Mouse (Mus musculus) left cerebral cortex, postnatal 10 days (tissue): ENCODE measurements around the gene Tcf7l2. TPM values are rescaled to one million over a fixed set of nuclear protein-coding genes. Genes with fewer than 3 reads are reported as not detected.

Experiments
- DNase-seq, 2 experiments: peaks; one replicate each; pipeline ENCODE4 v3.0.0; 2021 to 2022; ENCODE audit warnings: low spot score in 2 of 2, mixed read lengths in 1 of 2; ENCODE audit errors: extremely low spot score in 1 of 2
- intact Hi-C: fragments of 180-260 bp; cut with DNase I; formaldehyde crosslinking; loops from one replicate; pipeline ENCODE4 v1.15.1; 2025
- total RNA-seq, 2 experiments: library from RNA; stranded (reverse); gene quantifications; 2 replicates each; pipeline ENCODE4 v1.2.3; 2021

Tcf7l2 gene
- total RNA-seq, 2 experiments from 2014 or later: 8.2 to 11.4 TPM

DNA sequence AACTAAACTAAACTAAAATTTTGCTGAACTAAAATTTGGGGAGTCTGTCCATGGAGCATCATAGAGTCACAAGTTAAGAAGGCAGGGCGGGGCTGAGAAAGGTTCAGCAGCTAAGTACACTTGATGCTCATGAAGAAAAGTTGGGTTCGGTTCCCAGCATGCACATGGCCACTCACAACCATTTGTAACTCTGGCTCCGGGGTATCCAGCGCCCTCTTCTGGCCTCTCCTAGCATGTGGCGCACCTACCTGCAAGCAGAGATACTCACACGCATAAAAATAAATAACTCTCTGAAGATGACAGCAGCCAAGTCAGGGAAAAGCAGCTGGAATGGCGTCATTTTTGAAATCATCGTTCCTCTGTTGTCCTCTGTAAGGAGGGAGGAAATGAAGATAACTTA lies 171.2 kb downstream of the Tcf7l2 start:
- no peak for DNase-seq
- intact Hi-C loops: no loop called here

GRCm38 (mm10) chr19:55913585-55913984 lies 172.0 kb downstream of the Tcf7l2 start:
- no peak for DNase-seq
- intact Hi-C loops: no loop called here

DNA sequence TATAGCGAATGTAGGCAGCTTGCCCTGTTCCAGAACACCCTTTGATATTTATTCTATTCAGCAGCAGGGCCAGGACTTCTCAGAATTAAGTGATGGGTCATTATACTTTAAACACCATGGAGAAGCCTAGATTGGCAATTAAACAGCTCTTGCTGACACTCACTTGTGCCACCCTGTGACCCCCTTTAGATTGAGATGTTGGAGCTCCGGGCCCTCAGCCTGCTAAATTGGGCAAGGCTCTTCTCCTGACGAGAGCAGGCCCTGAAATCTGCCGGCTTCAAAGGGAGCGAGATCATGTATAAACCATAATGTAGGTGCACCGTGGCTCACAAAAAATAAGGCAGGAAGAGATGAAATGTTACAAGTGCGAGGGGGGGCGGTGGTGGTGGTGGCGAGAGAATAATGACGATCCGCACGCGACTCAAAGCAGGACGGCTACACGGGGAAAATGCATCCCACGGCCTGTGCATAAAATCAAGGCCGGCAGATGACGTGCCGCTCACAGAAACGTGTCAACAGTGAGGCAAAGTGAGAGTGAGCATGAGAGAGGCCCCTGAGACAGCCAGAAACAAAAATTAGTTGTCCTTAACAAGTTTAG lies 173.1 kb downstream of the Tcf7l2 start:
- intact Hi-C loops: no loop called here
- DNase-seq: no peak

DNA sequence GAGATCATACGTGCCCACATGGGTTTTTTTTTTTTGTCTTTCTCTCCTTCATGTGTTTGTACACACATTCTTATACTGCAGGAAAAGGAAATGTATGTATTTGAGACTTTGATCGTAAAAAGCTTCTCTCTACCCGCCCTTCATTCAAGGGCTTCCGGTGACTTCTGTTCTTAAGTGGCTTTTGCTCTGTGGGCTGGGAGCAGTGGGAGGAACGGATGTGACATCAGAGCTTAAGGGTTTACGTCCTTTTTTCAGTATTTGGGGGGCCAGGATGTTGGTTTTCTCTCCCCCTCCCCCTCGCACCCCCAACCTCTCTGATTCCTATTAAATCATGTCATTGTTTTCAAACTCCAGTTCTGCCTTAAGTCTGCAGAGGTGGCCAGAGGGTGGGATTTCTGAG lies 173.9 kb downstream of the Tcf7l2 start:
- DNase-seq: no peak
- intact Hi-C loops: no loop called here

DNA sequence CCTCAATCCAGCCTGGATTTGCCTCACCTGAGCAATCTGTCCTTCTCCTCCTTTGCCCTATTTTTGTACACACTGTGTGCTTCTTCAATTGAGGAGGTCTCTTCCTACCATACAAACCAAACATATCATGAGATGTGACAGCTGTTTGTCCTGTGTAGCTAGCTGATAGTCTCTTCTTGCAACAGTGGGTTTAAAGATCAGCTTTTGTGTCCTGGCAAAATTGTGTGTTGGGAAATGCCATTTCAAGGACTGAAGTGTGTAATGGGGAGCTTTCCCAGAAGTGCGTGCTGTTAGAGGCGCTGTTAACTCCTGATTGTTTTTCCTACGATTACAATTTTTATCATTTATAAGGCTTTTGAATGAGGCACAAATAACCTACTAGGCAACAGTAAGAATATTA lies 174.6 kb downstream of the Tcf7l2 start:
- intact Hi-C loops: no loop called here
- DNase-seq: no peak

DNA sequence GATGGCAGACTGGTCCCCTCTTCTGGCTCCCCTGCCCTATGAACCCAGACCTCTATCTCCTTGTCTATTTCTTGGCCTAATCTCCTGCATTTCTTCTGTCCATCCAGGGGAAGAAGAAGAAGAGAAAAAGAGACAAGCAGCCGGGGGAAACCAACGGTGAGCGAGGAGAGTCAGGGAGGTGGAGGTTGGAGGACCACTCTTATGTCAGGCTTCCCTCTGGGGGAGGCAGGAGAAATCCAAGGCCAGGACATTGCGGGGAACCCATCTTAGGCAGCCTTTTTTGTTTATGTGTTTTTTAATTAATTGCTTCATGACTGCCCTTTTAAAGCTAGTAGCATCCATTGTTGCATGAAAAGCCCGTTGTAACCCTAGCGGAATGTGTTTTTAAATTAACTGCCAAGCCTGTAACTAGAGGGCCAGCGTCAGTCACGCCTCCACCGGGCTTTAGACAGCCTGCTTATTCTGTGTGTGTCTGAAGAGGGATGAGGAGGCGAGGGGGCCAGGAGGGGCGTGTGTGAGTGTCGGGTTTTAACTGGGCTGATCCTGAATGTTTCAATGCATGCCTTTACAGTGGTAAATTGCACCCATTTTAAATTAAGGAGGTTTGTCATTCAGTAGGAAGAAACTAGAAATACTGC lies 182.3 kb downstream of the Tcf7l2 start:
- intact Hi-C loops: no loop called here
- no peak for DNase-seq

GRCm38 (mm10) chr19:55924800-55925199 lies 183.2 kb downstream of the Tcf7l2 start:
- no peak for DNase-seq
- intact Hi-C loops: no loop called here

- DNase-seq: no peak
- intact Hi-C loops: no loop called here
Measured at GRCm38 (mm10) chr19:55925425-55925803, 183.8 kb downstream of the Tcf7l2 start.

- no peak for DNase-seq
- intact Hi-C loops: no loop called here
Measured at GRCm38 (mm10) chr19:55925804-55926521, 184.3 kb downstream of the Tcf7l2 start.

DNA sequence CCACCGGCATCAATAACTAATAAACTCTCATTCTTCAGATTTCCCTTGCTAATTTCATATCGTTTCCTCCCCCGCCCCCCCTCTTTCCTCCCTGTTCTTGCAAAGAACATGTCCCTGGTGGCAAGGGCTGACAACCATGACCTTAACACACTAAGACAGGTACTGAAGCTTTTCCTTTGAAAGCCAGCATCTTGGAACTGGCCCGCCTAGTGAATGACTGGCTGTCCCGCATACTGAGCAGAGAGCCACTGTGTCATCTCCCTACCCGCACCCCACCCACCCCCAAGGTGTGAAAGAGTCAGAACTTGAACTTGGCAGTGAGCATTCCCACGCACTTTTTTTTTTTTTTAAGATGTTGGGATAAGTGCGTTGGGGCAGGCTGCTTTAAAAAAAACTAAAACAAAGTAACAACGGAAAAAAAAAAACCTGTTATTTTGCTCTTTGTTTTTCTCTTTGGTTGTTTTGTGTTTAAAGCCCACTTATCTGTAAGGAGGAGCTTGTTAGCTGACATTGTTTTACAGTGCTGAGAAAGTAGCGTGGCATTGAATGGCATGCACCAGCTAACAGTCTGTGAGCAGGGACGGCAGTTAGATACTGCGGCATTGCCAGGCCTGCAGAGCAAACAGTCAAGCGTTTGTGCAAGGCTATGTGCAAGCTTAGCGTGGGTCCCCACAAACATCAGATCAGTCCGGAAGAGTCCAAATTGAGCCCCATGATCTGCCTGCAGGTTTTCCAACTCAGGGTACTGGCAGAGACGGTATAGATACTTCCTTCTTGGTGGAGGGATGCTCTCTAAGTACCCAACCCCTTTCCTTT lies 185.4 kb downstream of the Tcf7l2 start:
- DNase-seq: no peak
- intact Hi-C loops: no loop called here

DNA sequence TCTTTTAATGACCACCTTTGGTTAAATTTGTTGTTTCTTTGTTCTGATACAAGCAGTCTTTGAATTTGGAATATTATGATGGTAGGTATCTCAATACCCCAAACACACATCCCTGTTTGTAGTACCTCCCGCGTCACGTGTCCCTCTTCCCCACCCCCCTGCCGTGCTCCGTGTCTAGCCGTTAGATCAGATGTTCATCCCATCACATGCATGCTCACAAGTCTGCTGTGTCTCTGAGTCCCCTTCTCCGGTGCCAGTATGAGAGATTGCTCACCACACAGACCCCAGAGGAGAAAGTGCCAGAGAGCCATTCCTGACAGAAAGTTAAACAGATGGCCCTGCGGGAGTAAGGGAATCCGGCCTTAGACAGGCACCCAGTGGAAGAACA lies 186.0 kb downstream of the Tcf7l2 start:
- DNase-seq: no peak
- intact Hi-C loops: no loop called here

DNA sequence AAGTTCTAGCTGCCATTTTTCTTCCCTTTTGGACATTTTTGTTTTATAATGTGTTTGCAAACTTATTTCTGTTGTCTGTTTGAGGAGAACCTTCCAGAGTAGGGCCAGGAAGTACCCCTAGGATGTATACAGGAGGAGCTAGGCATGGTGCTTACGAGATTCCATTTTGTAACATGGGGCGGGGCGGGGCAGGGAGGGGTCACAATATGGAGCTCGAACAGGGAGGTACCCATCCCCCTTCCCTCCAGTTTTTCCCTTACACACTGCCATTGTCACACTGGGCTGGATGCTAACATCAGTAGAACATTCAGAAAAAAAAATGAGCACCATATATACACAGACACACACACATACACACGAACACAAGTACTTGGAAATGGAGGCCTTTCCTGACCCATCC lies 187.1 kb downstream of the Tcf7l2 start:
- DNase-seq: no peak
- intact Hi-C loops: no loop called here

GRCm38 (mm10) chr19:55931642-55932041 lies 190.0 kb downstream of the Tcf7l2 start:
- intact Hi-C loops: no loop called here
- no peak for DNase-seq

- intact Hi-C loops: no loop called here
- no peak for DNase-seq
Measured at GRCm38 (mm10) chr19:55933947-55934729, 192.5 kb downstream of the Tcf7l2 start.

DNA sequence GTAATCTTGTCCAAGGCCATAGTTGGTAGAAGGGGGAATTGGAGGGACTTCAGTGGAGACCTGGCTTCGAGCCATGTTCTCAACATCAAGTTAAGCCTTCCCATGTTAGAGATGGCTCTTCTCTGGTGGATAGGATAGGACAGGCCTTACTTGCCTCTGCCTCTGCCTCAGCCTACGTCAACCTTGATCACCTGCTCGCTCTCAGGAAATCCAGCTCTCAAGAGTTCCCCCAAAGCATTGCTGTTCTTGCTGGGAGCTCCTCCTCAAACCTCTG lies 193.0 kb downstream of the Tcf7l2 start:
- intact Hi-C loops: no loop called here
- no peak for DNase-seq

- no peak for DNase-seq
- intact Hi-C loops: no loop called here
Measured at GRCm38 (mm10) chr19:55937026-55937425, 195.4 kb downstream of the Tcf7l2 start.

- DNase-seq: no peak
- intact Hi-C loops: no loop called here
Measured at GRCm38 (mm10) chr19:55938254-55939046, 196.8 kb downstream of the Tcf7l2 start.

- intact Hi-C loops: no loop called here
- no peak for DNase-seq
Measured at GRCm38 (mm10) chr19:55939090-55939489, 197.5 kb downstream of the Tcf7l2 start.
